Comparison of ENCODE assay signal across 10 mouse cellular contexts in genomic region chr5:64109217-64109616, GRCm38 (mm10). TPM values are rescaled to one million over a fixed set of nuclear protein-coding genes. Genes with fewer than 3 reads are reported as not detected.
A peak's percentile ranks its signal among the peaks of the same experiment; 100 is the strongest.
DNase-seq lines count a peak whose midpoint lies in the region; ATAC-seq lines count a peak whose summit lies in the region.
"Had no signal": no experiment of that assay in that cellular context is flagged by ENCODE, and none has a peak within 500 bp of the region (broad histone marks: within the 10 kb centered on the region; RNA-seq: fewer than 3 reads in every experiment).

No protein-coding gene starts in this region.

- H3K4me1 ChIP-seq in forebrain, embryonic 11.5 days (replicated peaks; ENCODE audit: control insufficient read depth, insufficient read depth, low read length), result no peaks in the 10 kb centered on the region
- no peaks in the 10 kb centered on the region for H3K4me1 ChIP-seq in forebrain, embryonic 10.5 days
- H3K4me1 ChIP-seq: midbrain, embryonic 12.5 days had no signal

- H3K4me2 ChIP-seq in forebrain, embryonic 11.5 days (ENCODE audit: low read depth, low read length, severe bottlenecking), result no peak overlapping the region
- H3K4me2 ChIP-seq: heart, embryonic 11.5 days; midbrain, embryonic 12.5 days had no signal

- H3K4me3 ChIP-seq in forebrain, embryonic 11.5 days (ENCODE audit: low read depth, low read length), result no peak overlapping the region
- H3K4me3 ChIP-seq in forebrain, embryonic 10.5 days, result no peak overlapping the region
- H3K4me3 ChIP-seq: midbrain, embryonic 12.5 days had no signal

- H3K36me3 ChIP-seq in forebrain, embryonic 11.5 days (ENCODE audit: control insufficient read depth, insufficient read depth, low read length), result peaks cover 4% of the 10 kb centered on the region; the same call in 1 of the 2 replicates
- peaks cover 67% of the 10 kb centered on the region for H3K36me3 ChIP-seq in forebrain, embryonic 10.5 days (replicated peaks)

- no peak for DNase-seq in forebrain, embryonic 11.5 days (ENCODE audit: low spot score)
- DNase-seq in forebrain, embryonic 10.5 days (ENCODE audit: extremely low spot score, low spot score), result no peak
- peak; percentile 21 for DNase-seq in layer of hippocampus, adult 9-10 months (ENCODE audit: low spot score)
- no peak for DNase-seq in layer of hippocampus, adult 8-10 months (ENCODE audit: low spot score in 2 of 2)
- peak; percentile 21 for DNase-seq in CD4-positive helper T cell, adult 2 months (ENCODE audit: low read depth, low spot score)
- DNase-seq in embryo, embryonic 10.5 days (ENCODE audit: low spot score), result peak; percentile 30
- DNase-seq in urinary bladder, adult 2 months (ENCODE audit: low spot score), result no peak
- DNase-seq in frontal cortex, postnatal 25 days (ENCODE audit: low spot score in 2 of 2), result no peak

- no peaks in the 10 kb centered on the region for H3K9me3 ChIP-seq in forebrain, embryonic 11.5 days (ENCODE audit: control insufficient read depth, low read length)
- no peaks in the 10 kb centered on the region for H3K9me3 ChIP-seq in forebrain, embryonic 10.5 days
- H3K9me3 ChIP-seq: midbrain, embryonic 12.5 days had no signal

- ATAC-seq in forebrain, embryonic 11.5 days (replicated peaks; ENCODE audit: low FRiP score), result 0 out of 2 replicates have a peak, but pooled peaks have one; percentile 33

- no peak overlapping the region for H3K27ac ChIP-seq in forebrain, embryonic 11.5 days (ENCODE audit: low read depth, low read length)
- H3K27ac ChIP-seq in forebrain, embryonic 10.5 days, result no peak overlapping the region
- H3K27ac ChIP-seq: midbrain, embryonic 12.5 days had no signal

- H3K9ac ChIP-seq in forebrain, embryonic 11.5 days (ENCODE audit: low read length), result no peak overlapping the region
- H3K9ac ChIP-seq: midbrain, embryonic 12.5 days had no signal

- no peaks in the 10 kb centered on the region for H3K27me3 ChIP-seq in forebrain, embryonic 11.5 days (ENCODE audit: control insufficient read depth, insufficient read depth, low read length)
- no peaks in the 10 kb centered on the region for H3K27me3 ChIP-seq in forebrain, embryonic 10.5 days (ENCODE audit: poor library complexity, severe bottlenecking)
- H3K27me3 ChIP-seq: midbrain, embryonic 12.5 days had no signal

- 64% methylated on average over 3 of the region's 3 CpGs for WGBS in forebrain, embryonic 11.5 days
- WGBS in forebrain, embryonic 10.5 days, result 66% methylated on average over 3 of the region's 3 CpGs

RNA-seq across cellular contexts. Expression of gene Pgm2, which starts 16.5 kb away (rescaled TPM):
- polyA plus RNA-seq in forebrain, embryonic 11.5 days (2014; fragmentation: Nextera tagmentation; extraction: Ambion mirVana), result 27.7 and 29.7 TPM in 2 replicates
- 25.8 and 27.0 TPM in 2 replicates for polyA plus RNA-seq in forebrain, embryonic 10.5 days (2016; fragmentation: Nextera tagmentation; extraction: Ambion mirVana)
- total RNA-seq in layer of hippocampus, adult 8-10 months (2022), result 10 to 100 TPM in 2 of 4 experiments, 1 to 10 TPM in 2; 10.0 to 12.6 (median 10.4) TPM
- 33.6 and 35.8 TPM in 2 replicates for polyA plus RNA-seq in urinary bladder, adult 2 months (2012; rRNA removed)

RNA-seq across cellular contexts. Expression of gene Tbc1d1, which starts 46.9 kb away (rescaled TPM):
- polyA plus RNA-seq in forebrain, embryonic 11.5 days (2014; fragmentation: Nextera tagmentation; extraction: Ambion mirVana), result 27.9 and 31.0 TPM in 2 replicates
- 29.0 and 30.7 TPM in 2 replicates for polyA plus RNA-seq in forebrain, embryonic 10.5 days (2016; fragmentation: Nextera tagmentation; extraction: Ambion mirVana)
- total RNA-seq in layer of hippocampus, adult 8-10 months (2022), result 10 to 100 TPM; 26.0 to 30.5 (median 28.4) TPM
- polyA plus RNA-seq in urinary bladder, adult 2 months (2012; rRNA removed), result 41.2 and 42.3 TPM in 2 replicates

Comparison
In these comparisons a context has a peak if more than half of its experiments do, and no peak if none do; other contexts are left out.
1. DNase-seq: peak in layer of hippocampus, adult 9-10 months (single experiment), CD4-positive helper T cell, adult 2 months (single experiment) and embryo, embryonic 10.5 days (single experiment); none in forebrain, embryonic 11.5 days (single experiment), forebrain, embryonic 10.5 days (single experiment), layer of hippocampus, adult 8-10 months (0 of 2), urinary bladder, adult 2 months (single experiment) and frontal cortex, postnatal 25 days (0 of 2).